Mouse (Mus musculus) neural tube, embryonic 11.5 days (tissue): ENCODE measurements around the gene Tenm1. TPM values are rescaled to one million over a fixed set of nuclear protein-coding genes. Genes with fewer than 3 reads are reported as not detected.

Source experiments
- ATAC-seq: fragments of 200-750 bp; cut with Nextera tagmentation; 2 replicates; pipeline ENCODE4 v1.8.0; 2017; ENCODE audit warnings: moderate number of reproducible peaks, mild to moderate bottlenecking, moderate TSS enrichment, moderate library complexity; ENCODE audit not compliant: insufficient read depth, low FRiP score, low TSS enrichment
- DNase-seq: peaks from one replicate; pipeline ENCODE4 v3.0.0-alpha.2; 2015; ENCODE audit warnings: low spot score
- H3K27ac ChIP-seq: fragments of 300-500 bp; sonication (generic); 2 replicates; pipeline ENCODE4 v1.5.1; 2014; ENCODE audit warnings: low read depth, mild to moderate bottlenecking, low read length
- H3K27me3 ChIP-seq: fragments of 300-500 bp; sonication (generic); 2 replicates; pipeline ENCODE4 v1.6.1; 2014; ENCODE audit warnings: mild to moderate bottlenecking, low read length, mixed read lengths; ENCODE audit not compliant: control insufficient read depth, insufficient read depth
- H3K36me3 ChIP-seq: fragments of 300-500 bp; sonication (generic); 2 replicates; pipeline ENCODE4 v1.6.1; 2014; ENCODE audit warnings: mild to moderate bottlenecking, low read length, moderate library complexity, mixed read lengths; ENCODE audit not compliant: control insufficient read depth, insufficient read depth
- H3K4me1 ChIP-seq: fragments of 300-500 bp; sonication (generic); 2 replicates; pipeline ENCODE4 v1.6.1; 2014; ENCODE audit warnings: low read length, mixed read lengths; ENCODE audit not compliant: control insufficient read depth, insufficient read depth
- H3K4me2 ChIP-seq: fragments of 300-500 bp; sonication (generic); 2 replicates; pipeline ENCODE4 v1.6.1; 2014; ENCODE audit warnings: low read depth, mild to moderate bottlenecking, moderate library complexity
- H3K4me3 ChIP-seq: fragments of 300-500 bp; sonication (generic); 2 replicates; pipeline ENCODE4 v1.5.1; 2014; ENCODE audit warnings: low read depth, low read length
- H3K9ac ChIP-seq: fragments of 300-500 bp; sonication (generic); 2 replicates; pipeline ENCODE4 v1.6.1; 2014; ENCODE audit warnings: mild to moderate bottlenecking, low read length
- H3K9me3 ChIP-seq: fragments of 300-500 bp; sonication (generic); 2 replicates; pipeline ENCODE4 v1.6.1; 2016; ENCODE audit warnings: low read length; ENCODE audit not compliant: control insufficient read depth
- WGBS: fragments of 180-500 bp; shearing (Covaris S2); extraction: QIAGEN DNeasy Blood & Tissue Kit; methylation state at CpG from one replicate; pipeline ENCODE4 v1.1.7; 2014; 5-methylcytosine and 5-hydroxymethylcytosine counted together
- polyA plus RNA-seq: library from polyadenylated mRNA; unstranded; fragments of >200 nt; fragmentation: Nextera tagmentation; extraction: Ambion mirVana; gene quantifications from 2 replicates; pipeline ENCODE4 v1.2.1, GENCODE M21; 2014

Gene Tenm1
- 0.57 and 0.90 TPM in 2 replicates for polyA plus RNA-seq

GRCm38 (mm10) chrX:43428855-43429263 lies at the start of gene Tenm1:
Tenm1 (minus strand) TSS chrX:43429126.
- no peaks in the 10 kb centered on the region for H3K4me1 ChIP-seq
- ATAC-seq (peak; percentile 31; the same call in 1 of the 2 replicates), DNase-seq (peak; percentile 44)
- H3K27me3 ChIP-seq: peaks cover 12% of the 10 kb centered on the region; the same call in 1 of the 2 replicates
- no peak within 1 kb of the TSS; the same call in 1 of the 2 replicates for H3K9ac ChIP-seq
- no peaks in the 10 kb centered on the region for H3K9me3 ChIP-seq
- no peaks in the 10 kb centered on the region for H3K36me3 ChIP-seq
- H3K27ac ChIP-seq: no peak within 1 kb of the TSS
- peak within 1 kb of the TSS; percentile 55 for H3K4me2 ChIP-seq
- peak within 1 kb of the TSS; percentile 33 for H3K4me3 ChIP-seq
- 12% methylated on average over 12 of the region's 22 CpGs for WGBS

GRCm38 (mm10) chrX:43467311-43467710 lies 38.4 kb upstream of the Tenm1 start:
- H3K36me3 ChIP-seq: no peaks in the 10 kb centered on the region
- no peaks in the 10 kb centered on the region for H3K27me3 ChIP-seq
- no peaks in the 10 kb centered on the region for H3K9me3 ChIP-seq
- no peaks in the 10 kb centered on the region for H3K4me1 ChIP-seq
- H3K4me3 ChIP-seq: no peak overlapping the region
- H3K4me2 ChIP-seq: no peak overlapping the region
- DNase-seq (no peak), ATAC-seq (no peak)
- no peak overlapping the region for H3K9ac ChIP-seq
- no peak overlapping the region for H3K27ac ChIP-seq

- Histone ChIP-seq H3K27ac (no peak overlapping the region), H3K9ac (no peak overlapping the region)
These were observed 1.7 kb upstream of the Tenm1 start for GRCm38 (mm10) chrX:43430581-43430980.

GRCm38 (mm10) chrX:43429982-43430531 lies 1.1 kb upstream of the Tenm1 start:
- Histone ChIP-seq H3K4me1 (no peaks in the 10 kb centered on the region), H3K36me3 (no peaks in the 10 kb centered on the region), H3K27ac (no peak overlapping the region), H3K27me3 (peaks cover 12% of the 10 kb centered on the region; the same call in 1 of the 2 replicates), H3K9ac (no peak overlapping the region; the same call in 1 of the 2 replicates), H3K4me2 (peak overlapping the region; percentile 55), H3K4me3 (peak overlapping the region; percentile 33), H3K9me3 (no peaks in the 10 kb centered on the region)
- 0 out of 2 replicates have a peak, but pooled peaks have one; percentile 32 for ATAC-seq
- peak; percentile 32 for DNase-seq
- WGBS: 15% methylated on average over 23 of the region's 25 CpGs

More at GRCm38 (mm10) chrX:43430581-43430980, 1.7 kb upstream of the Tenm1 start:
- 10% methylated on average over 11 of the region's 11 CpGs for WGBS
- H3K27me3 ChIP-seq: peaks cover 12% of the 10 kb centered on the region; the same call in 1 of the 2 replicates
- H3K36me3 ChIP-seq: no peaks in the 10 kb centered on the region
- DNase-seq: peak; percentile 31
- no peaks in the 10 kb centered on the region for H3K4me1 ChIP-seq
- H3K9me3 ChIP-seq: no peaks in the 10 kb centered on the region
- peak overlapping the region; percentile 33 for H3K4me3 ChIP-seq
- peak overlapping the region; percentile 55 for H3K4me2 ChIP-seq
- peak; percentile 60; the same call in 1 of the 2 replicates for ATAC-seq

- DNase-seq (no peak), ATAC-seq (0 out of 2 replicates have a peak, but pooled peaks have one; percentile 26)
- 24% methylated on average over 12 of the region's 12 CpGs for WGBS
- no peaks in the 10 kb centered on the region for H3K4me1 ChIP-seq
- no peaks in the 10 kb centered on the region for H3K9me3 ChIP-seq
- H3K36me3 ChIP-seq: no peaks in the 10 kb centered on the region
- H3K4me3 ChIP-seq: peak overlapping the region; percentile 28
- H3K27ac ChIP-seq: no peak overlapping the region
- peak overlapping the region; percentile 55 for H3K4me2 ChIP-seq
- peaks cover 12% of the 10 kb centered on the region; the same call in 1 of the 2 replicates for H3K27me3 ChIP-seq
- H3K9ac ChIP-seq: no peak overlapping the region
These were observed 411 bp upstream of the Tenm1 start for GRCm38 (mm10) chrX:43429337-43429736.

GRCm38 (mm10) chrX:43427961-43428365 lies 963 bp downstream of the Tenm1 start:
- WGBS: 13% methylated on average over 12 of the region's 12 CpGs
- Histone ChIP-seq H3K27me3 (peaks cover 12% of the 10 kb centered on the region; the same call in 1 of the 2 replicates), H3K9me3 (no peaks in the 10 kb centered on the region), H3K9ac (no peak overlapping the region), H3K4me2 (peak overlapping the region; percentile 55), H3K36me3 (no peaks in the 10 kb centered on the region), H3K27ac (no peak overlapping the region), H3K4me1 (no peaks in the 10 kb centered on the region), H3K4me3 (peak overlapping the region; percentile 28)
- DNase-seq (peak; percentile 31), ATAC-seq (no peak)

- H3K27me3 ChIP-seq: peaks cover 12% of the 10 kb centered on the region; the same call in 1 of the 2 replicates
- no peak overlapping the region for H3K4me2 ChIP-seq
- H3K36me3 ChIP-seq: no peaks in the 10 kb centered on the region
- WGBS: 29% methylated on average over 10 of the region's 10 CpGs
- DNase-seq: peak; percentile 13
- no peaks in the 10 kb centered on the region for H3K9me3 ChIP-seq
- ATAC-seq: no peak
- H3K4me3 ChIP-seq: no peak overlapping the region
- H3K9ac ChIP-seq: no peak overlapping the region
- no peak overlapping the region for H3K27ac ChIP-seq
- no peaks in the 10 kb centered on the region for H3K4me1 ChIP-seq
These were observed 1.8 kb downstream of the Tenm1 start for GRCm38 (mm10) chrX:43427111-43427510.

- Histone ChIP-seq H3K4me2 (no peak overlapping the region), H3K9me3 (no peaks in the 10 kb centered on the region), H3K27me3 (no peaks in the 10 kb centered on the region), H3K9ac (no peak overlapping the region), H3K36me3 (no peaks in the 10 kb centered on the region), H3K4me3 (no peak overlapping the region), H3K27ac (no peak overlapping the region), H3K4me1 (no peaks in the 10 kb centered on the region)
- DNase-seq: no peak
- 78% methylated on average over 3 of the region's 3 CpGs for WGBS
- no peak for ATAC-seq
These were observed 31.0 kb downstream of the Tenm1 start for GRCm38 (mm10) chrX:43397957-43398356.

GRCm38 (mm10) chrX:43388106-43388505 lies 40.8 kb downstream of the Tenm1 start:
- Histone ChIP-seq H3K4me3 (no peak overlapping the region), H3K4me1 (no peaks in the 10 kb centered on the region), H3K9ac (no peak overlapping the region), H3K27ac (no peak overlapping the region), H3K4me2 (no peak overlapping the region), H3K36me3 (no peaks in the 10 kb centered on the region), H3K9me3 (no peaks in the 10 kb centered on the region), H3K27me3 (no peaks in the 10 kb centered on the region)
- 86% methylated on average over 5 of the region's 5 CpGs for WGBS
- DNase-seq: no peak
- no peak for ATAC-seq
